In the genomic region with DNA sequence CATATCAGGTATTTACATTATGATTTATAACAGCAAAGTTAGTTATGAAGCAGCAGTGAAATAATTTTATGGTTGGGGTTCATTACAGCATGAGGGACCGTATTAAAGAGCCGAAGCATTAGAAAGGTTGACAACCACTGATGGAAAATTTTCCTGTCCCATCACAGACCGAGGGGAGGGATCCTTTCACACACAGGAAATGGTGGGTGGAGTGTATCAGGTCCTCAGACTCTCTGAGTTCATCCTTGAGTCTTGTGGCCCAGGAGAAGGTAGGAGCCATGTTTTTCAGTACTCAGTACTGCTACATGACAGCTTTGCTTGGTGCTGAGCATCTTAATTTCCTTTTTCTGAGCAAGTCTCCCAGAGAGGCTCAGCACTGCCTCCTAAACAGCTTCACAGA, we compare ENCODE assay signal across 13 mouse cellular contexts.
"Had no signal": no experiment of that assay in that cellular context is flagged by ENCODE, and none has a peak within 500 bp of the region (broad histone marks: within the 10 kb centered on the region; RNA-seq: fewer than 3 reads in every experiment).

No protein-coding gene starts in this region.

- H3K9ac ChIP-seq: limb, embryonic 13.5 days; liver, embryonic 14.5 days; midbrain, embryonic 13.5 days; neural tube, embryonic 13.5 days had no signal

- ATAC-seq: midbrain, embryonic 13.5 days had no signal

- H3K4me2 ChIP-seq: limb, embryonic 13.5 days; midbrain, embryonic 13.5 days; neural tube, embryonic 13.5 days had no signal

- H3K4me1 ChIP-seq: neural tube, embryonic 13.5 days had no signal

- H3K4me3 ChIP-seq: limb, embryonic 13.5 days; midbrain, embryonic 13.5 days; myocyte; neural tube, embryonic 13.5 days had no signal

- H3K27ac ChIP-seq: kidney, postnatal 0 days; limb, embryonic 13.5 days; liver, embryonic 14.5 days; midbrain, embryonic 13.5 days; neural tube, embryonic 13.5 days had no signal

- H3K27me3 ChIP-seq: limb, embryonic 13.5 days; midbrain, embryonic 13.5 days; neural tube, embryonic 13.5 days had no signal

- H3K9me3 ChIP-seq: limb, embryonic 13.5 days; midbrain, embryonic 13.5 days; neural tube, embryonic 13.5 days had no signal

- DNase-seq: kidney, adult 9 months; kidney, postnatal 36 days; left cerebral cortex, postnatal 4 days; lung, adult 18-20 months; right cerebral cortex, adult 18-20 months; right cerebral cortex, postnatal 25 days; thymus, postnatal 14 days had no signal
